Mouse (Mus musculus) ovary, adult 18-20 months (tissue): ENCODE data around the gene Tenm3.

Experiments used
- DNase-seq: peaks from one replicate; pipeline ENCODE4 v3.0.0; 2022; ENCODE audit warnings: low spot score, mixed read lengths

Tenm3 gene

DNA sequence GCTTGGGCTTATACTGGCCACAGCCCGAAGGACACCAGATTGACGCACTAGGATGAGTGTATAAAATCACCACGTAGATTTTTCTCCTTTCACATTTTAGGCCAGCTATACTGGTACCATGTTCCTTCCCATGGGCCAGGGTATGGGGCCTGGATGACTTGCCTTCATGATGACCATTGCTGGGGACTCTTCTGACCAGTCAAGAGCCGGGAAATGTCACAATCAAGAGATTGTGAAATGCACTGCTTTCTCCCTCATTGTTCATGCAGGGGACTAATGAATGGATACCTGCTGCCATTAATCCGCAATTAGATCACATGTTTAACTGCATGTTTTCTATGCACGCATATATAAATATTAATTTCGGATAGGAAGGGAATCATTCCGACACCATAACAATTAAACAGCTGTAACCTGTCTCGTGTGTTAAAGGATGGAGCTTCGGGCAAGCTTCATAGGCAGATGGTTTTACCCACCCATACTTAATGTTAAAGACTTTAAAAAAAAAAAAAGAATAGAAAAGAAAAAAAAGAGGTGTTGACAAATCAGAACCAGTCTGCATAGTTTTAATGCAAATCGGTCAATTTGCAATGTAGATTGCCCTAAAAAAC, 521.0 kb downstream of the Tenm3 start:
- no peak for DNase-seq

DNA sequence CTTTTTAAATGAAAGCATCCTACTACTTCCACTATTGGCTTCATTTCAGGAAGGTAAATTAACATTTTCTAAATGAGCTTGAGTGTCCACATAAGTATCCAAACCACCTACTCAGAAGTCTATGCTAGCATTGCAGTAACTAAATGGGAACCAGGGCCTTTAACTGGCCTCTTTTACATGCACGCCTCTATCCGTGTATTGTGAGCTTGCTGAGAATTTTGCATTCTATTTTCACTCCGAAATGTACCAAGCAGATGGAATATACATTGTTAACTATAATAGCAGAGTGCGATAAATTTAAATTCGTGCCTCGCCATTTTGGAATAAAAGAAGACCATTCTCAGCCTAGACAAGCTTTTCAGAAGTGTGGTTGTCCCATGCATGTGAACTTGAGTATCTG, 521.5 kb downstream of the Tenm3 start:
- DNase-seq = no peak

DNA sequence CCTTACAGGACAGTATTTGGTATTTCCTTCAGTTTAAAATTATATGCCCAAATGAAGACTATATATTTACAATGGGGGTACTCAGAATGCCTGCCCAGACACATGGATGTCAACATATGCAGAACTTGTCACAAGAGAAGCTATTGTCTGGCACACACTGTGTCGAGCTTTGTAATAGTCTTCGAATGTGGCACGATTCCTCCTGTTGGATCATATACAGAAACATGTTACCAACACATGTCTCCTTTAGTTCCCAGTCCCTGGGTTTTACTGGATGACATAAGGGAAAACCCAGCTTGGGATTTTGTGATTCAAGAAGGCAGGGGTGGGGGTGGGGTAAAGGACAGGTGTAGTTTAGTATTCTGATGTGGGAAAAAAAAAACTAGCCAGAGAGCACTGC, 524.1 kb downstream of the Tenm3 start:
- no peak for DNase-seq

DNA sequence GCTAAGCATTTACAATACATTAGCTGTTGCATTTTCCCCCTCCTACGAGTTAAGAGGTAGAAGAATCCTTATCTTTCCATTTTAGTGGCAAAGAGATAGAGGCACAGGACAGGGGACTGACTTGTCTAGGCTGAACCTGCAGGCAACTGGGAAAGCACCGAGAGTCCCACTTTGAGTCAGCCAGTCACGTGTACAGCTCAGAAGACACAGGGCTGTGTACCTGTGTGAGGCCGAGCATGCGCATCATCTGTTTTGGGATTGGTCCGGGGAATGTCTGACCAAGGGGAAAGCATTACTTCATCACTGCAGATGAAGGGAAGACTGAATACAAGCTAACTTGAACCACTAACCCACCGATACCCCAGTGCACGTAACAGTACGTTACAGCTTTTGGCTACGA, 526.3 kb downstream of the Tenm3 start:
- DNase-seq = no peak

DNA sequence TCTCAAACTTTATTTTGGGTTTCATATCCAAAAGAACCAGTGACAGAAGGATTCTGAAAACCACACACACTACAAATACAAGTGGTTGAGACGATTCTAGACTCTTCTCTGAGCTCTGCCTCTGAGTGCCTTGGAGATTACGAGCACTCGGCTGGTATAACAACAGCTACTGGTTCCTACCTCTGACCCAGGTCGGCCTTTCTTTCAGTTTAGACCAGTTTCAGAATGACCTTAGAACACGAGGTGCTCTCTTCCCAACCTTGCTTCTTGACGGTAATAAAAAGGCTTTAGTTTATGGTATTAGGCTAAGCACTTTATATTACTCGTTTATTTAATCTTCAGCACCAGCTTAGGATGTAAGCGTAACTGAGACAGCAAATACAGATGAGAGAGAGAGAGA, 528.1 kb downstream of the Tenm3 start:
- DNase-seq = no peak

DNA sequence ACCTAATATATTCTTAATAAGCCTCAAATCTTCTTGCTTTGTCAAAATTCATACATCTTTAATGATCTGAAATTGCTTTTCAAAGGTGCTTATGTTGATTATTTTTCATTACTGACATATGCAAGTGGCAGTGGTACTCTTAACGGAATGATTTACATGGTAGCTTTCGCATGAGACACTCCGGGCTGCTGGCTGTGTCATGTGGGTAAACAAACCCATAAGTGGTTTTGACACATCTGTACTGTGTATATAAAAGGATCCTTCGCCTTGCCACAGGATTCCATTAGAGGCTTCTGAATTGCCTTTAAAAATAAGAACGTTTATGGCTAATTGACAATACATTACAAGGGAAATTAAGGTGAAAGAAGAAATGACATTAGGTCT, 529.8 kb downstream of the Tenm3 start:
- DNase-seq = no peak

DNA sequence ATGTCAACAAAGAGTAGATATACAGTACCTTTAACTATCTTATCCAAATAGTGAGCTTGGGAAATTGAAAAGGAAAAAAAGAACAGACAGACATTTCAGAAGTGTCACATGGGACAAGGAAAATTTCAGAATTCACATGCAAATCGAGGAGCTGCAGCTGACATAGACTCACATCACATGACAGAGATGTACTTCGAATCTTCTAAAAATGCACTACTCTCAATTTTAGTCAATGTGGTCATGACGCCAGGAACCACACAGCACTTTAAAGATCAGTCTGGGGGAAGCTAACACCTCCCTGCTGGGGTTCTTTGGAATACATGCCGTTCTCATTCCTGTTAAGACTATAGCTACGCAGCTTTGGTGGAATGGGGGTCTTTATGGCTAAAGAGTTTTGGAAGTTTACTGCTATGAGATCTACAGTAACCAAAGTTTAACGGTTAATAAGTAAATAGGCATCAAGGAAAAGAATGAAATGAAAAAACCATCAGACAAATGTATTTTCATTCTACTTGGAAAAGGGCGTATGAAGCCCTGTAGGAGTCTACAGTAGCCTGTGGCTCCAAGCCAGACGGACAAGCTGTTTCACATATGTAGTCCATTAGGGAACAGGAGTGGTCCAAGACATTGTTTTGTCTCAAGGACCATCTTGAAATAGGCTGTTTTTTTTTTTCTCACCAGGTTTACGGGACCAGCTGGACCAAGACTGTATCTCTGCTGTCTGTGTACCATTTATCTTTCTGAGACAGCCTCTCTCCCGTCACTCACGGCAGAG, 530.4 kb downstream of the Tenm3 start:
- no peak for DNase-seq

DNA sequence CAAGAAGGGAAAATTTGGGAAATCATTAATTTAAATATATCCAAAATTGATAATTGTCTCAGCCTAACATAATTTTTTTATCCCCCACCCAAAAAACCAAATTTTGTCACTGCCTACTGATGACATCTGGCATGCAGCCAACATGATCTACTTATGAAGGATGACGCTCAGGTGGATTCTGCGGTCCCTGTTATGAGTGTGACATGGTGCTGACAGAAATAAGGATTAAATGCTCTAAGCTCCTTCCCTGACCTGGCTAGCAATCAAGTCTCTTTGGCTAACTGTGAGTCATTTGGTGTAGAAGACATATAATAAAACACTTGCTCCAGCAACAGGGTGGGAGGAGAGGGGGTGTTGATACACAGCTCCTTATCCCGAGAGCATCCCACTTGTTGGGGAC, 532.0 kb downstream of the Tenm3 start:
- DNase-seq = no peak

DNA sequence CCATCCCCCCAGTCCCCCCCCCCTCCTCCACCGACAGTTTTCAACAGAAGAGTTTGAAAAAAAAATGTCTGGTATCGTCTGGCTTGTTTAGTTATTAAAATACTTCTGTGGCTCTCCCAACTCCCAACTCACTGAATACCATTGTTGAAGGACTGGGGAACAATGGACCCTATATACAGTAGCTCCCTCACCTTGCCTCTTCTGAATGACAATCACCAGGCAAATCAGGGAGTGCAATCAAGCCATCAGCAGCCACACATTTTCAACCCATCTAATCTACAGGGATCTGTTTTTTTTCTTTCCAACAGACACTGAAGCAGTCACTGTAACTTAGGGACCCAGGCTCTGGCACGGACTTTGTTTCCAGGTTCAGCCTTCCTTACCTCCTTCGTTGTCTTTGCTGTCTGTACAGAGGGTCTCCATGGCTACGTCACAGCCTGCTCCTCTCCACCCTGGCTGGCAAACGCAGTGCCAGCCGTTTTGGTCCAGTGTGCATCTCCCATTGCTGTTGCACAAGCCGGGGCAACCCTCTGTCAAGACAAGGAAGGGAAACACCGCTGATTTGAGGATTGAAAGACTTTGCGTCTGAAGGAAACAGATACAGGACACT, 533.4 kb downstream of the Tenm3 start:
- DNase-seq = no peak

DNA sequence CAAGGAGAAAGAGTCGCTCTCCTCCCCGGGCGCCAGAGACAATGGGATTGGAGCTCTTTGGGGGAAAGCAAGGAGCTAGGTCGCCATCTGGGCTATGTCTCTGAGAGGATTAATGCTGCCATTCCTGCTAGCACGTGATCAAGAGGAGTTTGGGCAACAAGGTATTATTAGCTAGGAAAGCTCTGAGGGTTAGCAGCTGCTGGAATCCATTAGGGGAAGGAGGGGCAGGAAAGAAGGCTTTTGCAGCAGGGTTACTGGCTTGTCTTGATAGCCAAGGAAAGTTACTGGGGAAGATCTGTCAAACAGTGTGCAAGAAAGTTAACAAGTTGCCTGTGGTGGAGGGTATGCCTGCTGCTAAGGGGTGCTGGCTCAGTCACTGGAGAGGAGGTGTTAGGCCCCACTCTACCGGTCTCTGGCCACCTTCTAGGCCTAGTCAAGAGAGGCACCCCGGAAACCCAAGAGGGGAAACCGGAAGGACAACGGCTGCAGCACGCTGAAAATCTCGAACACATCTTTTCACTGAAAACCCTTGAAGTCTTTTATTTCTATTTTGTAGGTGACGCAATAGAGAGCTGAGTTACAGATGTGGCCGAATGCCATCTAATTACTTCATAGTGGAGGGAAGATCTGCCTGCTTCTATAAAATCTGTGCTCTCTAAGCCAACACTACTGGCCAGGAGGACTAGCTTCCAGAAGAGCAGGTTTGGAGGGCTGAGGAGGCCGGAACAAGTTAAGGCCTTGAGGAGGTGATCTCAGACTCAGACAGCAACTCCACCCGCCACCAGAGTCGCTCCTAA, 534.4 kb downstream of the Tenm3 start:
- DNase-seq = no peak

DNA sequence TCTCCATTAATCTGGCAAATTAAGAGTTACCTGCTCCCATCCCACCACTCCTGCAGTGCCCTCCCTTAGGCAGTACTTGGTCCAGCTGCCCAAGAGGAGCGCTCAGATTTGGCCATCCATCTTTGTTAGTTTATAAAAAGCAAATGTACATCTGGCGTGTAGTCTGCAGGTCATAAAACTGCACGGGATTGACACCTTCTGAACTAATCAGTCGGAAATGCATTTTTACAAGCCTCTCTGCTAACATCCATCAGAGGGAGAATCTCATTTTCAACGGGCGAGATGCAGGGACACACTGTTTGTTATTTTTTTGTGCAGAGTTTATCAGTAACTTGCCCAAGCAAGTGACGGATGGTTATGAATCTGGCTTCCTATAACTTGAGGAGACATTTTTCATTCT, 539.5 kb downstream of the Tenm3 start:
- DNase-seq = no peak

DNA sequence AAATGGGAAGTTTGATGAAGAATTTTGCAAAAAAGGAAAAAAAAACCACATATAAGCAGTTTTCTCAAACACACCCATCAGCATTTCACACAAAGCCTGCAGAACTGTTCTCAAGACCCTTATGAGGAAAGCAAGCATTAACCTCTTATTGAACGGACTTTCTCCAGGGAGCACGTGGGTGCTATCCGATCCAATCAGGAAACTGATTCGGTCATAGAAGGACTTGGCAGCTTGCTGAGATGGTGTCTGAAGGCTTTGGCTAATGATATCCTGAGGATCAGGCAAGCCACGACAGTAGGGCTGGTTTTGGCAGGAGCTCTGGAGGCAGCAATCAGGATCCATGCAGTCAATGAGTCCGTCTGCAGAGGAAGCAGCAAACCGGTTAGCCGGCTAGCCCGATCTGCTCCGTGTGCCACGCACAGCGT, 543.1 kb downstream of the Tenm3 start:
- DNase-seq = no peak

DNA sequence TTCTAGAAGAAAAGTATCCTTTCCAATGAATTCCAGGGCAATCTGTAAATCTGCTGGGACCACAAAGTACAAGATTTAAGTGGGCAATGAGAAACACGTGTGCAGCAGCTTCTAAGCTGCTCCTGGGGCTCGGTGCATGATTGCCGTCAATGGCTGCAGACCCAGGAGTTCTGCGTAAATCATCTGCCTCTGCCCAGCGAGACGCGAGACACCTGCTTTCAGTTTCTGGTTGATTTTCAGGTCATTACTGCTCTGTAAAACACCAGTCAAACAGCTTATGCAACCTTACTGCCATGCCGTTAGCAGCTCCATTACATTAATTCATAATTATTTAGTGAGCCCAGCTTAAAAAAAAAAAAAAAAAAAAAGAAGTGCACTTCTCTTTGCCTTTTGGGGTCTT, 543.7 kb downstream of the Tenm3 start:
- DNase-seq = no peak

DNA sequence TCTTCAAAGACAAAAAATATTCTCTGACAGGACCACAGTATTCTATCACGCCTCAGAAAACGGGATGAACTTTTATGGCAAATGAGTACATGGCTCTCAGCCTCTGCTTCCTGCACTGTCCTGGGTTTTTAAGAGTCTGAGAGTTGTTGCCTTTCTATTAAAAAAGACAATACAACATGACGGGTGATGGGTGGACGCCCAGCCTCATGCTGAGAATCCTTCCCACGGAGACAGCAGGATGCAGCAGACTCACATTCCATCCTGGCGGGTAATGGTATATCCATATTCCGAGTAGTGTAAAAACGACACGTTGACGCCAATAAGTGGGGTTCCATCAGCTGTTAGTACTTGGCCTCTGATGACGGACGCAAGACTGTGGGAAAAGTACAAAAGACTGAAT, 544.4 kb downstream of the Tenm3 start:
- no peak for DNase-seq

DNA sequence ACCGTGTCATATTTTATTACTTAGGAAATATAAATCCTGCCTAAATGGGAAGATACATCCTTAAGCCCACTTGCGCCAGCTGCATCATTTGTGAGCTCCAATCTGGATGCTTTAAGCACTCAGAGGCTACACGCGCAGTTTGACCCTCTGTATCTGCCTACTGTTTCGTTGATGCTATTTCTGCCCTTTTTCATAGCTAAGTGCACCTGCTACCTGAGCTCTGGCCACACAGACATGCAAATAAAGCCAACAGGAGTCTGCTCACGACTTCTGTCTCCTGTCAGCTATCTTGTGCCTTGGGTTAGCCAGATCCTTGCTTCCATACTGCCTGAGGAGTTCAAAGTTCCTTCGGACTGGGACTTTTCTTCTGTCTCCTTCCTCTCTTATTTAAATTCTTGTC, 547.4 kb downstream of the Tenm3 start:
- no peak for DNase-seq

DNA sequence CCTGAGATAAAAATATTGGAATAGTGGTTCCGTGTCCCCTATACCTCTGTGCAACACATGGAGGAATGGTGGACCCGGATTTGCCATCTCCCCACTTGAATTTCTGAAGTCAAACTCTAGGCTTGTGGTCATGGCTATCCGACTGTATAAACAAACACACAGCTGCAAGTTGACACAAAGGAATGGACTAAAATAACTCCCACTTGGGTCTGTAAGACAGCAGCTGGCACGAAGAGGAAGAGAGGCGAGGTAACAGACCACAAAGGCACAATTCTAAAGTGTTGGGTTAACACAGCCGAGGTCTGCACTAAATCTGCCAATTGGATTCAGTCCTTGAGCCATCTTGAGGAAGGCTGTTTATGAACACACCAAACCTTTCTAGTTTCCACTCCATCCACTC, 548.2 kb downstream of the Tenm3 start:
- no peak for DNase-seq

DNA sequence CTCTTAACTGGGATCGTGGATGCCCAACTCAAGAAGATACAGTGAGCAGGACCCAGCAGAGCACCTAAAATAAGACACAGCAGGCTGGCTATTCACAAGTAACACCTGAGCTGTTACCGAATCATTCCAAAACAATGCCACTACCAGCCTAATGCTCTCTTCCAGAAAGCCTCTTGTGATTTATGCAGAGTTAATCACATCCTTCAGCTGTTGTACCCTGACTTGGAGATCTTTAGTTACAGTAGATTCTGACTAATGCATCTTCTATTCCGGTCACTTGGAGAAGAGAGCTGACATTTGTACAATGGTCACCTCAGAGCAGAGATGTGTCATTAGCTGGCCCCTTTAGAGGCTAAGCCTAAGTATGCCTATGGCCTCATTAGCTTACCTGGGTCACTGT, 550.0 kb downstream of the Tenm3 start:
- no peak for DNase-seq

DNA sequence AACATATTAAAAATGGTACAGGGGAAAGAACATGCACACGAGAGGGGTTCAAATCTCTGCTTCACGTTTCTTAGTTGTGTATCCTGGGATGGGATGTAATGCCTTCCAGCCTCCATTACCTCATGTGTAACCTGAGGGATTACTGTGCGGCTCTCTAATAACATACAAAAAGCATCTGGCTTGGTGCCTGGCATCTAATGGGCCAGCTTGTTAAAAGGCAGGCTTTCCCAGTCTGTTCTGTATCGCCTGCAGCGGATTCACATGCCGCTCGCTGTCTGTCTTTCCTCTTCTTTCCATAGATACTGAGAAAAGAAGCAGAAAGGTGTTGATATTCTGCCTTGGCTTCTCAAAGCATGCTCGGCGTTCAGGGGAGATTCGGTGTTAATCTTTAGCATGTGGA, 558.3 kb downstream of the Tenm3 start:
- DNase-seq = no peak

DNA sequence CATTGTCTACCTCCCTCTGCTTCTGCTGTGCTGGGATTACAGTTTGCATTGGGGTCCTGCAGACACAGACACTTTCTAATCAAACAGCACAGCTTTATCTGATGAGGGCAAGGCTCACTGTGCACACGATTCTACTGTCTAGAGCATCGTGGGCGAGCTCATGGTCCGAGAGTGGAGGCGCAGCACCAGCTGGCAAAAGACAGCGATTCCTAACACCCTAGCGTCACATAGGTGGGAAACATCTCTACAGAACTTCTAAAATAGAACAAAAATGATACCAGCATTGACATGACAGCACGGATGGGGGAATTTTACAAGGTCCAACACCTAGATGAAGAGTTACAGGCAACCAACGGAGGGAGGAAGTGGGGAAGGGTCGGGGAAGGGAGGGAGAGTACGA, 561.9 kb downstream of the Tenm3 start:
- no peak for DNase-seq

DNA sequence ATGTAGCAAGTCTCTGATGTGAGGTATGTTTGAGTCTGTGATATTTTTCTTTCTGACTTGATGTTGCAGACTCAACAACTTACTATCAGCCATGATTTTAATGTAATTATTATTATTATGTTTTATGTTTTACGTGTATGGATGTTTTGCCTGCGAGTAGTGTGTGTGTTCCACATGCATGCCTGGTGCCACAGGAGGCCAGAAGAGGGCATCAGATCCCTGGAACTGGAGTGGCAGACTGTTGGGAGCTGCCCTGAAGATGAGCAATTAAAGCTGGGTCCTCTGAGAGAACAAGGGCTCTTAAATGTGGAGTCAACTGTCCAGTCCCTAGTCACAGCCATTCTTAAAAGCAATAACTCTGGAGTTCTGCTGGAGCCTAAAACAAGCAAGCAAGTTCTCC, 564.4 kb downstream of the Tenm3 start:
- no peak for DNase-seq

DNA sequence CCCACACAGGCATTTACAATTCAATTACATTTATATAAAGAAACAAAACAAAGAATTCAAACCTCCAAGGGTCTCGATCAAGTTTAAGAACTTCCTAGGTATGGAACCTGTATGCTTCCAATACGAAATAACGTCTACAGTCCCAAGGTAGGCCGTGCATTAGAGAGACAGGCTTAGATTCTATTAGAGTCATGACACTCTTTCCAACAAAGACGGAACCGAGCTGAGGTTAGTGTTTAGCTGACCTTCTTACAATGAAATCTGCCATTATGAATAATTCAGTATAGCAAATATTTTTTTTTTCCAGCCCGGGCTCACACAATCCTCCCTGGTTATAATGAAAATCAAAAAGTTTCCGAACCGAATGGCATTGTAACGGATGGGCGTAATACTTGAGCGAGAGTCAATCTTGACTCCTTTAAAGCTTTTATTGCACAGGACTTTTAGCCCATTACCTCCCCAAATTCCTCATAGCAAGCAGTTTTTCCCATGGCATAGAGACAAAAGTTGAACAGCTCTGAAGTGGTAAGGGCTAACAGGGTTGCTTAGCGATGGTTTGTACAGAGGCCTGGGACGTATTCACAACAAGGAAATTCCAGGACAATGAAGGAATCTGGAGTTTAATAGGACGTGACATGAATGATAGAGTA, 565.6 kb downstream of the Tenm3 start:
- DNase-seq = no peak

DNA sequence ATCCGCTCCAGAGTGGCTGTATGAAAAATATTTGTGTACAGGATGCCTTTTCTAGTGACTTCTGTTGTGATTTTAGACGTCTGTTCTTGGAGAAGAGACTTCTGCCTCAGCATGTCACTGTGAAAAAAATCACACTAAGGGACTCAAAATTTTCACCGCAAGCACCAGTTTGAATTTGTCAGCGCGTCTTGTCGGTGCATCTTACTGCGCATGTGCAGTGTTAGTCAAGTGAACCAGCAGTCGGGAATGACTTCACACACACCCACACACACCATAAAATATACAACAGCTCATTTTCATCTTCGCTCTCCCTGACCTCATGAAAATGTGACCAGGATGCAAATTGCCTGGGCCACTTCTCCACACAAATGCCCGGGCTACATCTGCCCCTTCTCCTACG, 568.7 kb downstream of the Tenm3 start:
- no peak for DNase-seq
